Mouse (Mus musculus): Measurements from ENCODE around the gene Gapdh. TPM values are rescaled to one million over a fixed set of nuclear protein-coding genes. Genes with fewer than 3 reads are reported as not detected.

Gene Gapdh
- total and polyA plus RNA-seq, 3 experiments = 3,109 to 30,061 (median 10,890) TPM

DNA sequence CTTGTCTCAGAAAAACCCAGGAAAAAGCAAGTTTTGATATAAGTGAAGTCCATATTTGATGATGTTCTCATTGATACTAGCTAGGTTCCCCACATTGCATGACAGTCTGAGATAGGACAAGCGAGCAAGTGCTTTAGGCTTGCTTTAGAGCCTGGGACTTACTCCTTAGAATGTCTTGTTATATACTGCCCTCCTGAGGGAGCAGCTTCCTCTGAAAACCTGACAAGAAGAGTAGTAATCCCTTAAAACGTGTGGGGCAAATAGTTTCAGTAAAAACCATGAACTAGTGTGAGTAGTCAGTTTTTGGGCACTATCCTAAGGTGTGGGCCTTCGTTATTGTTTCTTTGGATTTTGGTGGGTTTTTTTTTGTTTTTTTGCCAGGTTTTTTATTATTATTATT is 23.1 kb downstream of the Gapdh start:
- peaks cover 91% of the 10 kb centered on the region for H3K36me3 ChIP-seq (replicated peaks)
- TF ChIP-seq POLR2AphosphoS5 (IDR thresholded peaks at IDR 0.05; ENCODE audit: insufficient replicate concordance, low read depth, low read length) (no peak), CTCF (IDR thresholded peaks at IDR 0.05; ENCODE audit: low read depth, low read length) (no peak), TAL1 (conservative IDR thresholded peaks at IDR 0.05; ENCODE audit: low read depth, low read length) (no peak), GATA1 (IDR thresholded peaks at IDR 0.05; ENCODE audit: borderline replicate concordance, low read length) (no peak), GATA2 (IDR thresholded peaks at IDR 0.05; ENCODE audit: borderline replicate concordance, low read depth, low read length) (no peak)

DNA sequence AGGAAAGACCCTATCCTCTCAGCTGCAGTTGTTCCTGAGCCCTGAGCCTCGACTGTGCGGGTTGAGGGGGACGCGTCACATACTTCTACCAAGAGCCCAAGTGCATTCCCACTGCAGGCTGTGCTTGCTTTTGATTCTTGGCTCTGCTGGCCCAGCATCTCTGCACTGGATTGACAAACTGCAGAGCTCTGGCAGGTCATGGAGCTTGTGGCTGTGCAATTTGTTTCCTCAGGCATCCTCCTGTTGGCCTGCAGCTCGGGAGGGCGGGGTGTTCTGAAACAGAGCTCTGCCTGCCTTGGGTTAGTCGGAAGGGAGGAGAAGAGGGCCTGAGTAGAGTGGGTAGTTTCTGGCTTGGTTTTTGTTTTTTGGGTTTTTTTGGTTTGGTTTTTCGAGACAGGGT is 23.8 kb downstream of the Gapdh start:
- H3K9me3 ChIP-seq (replicated peaks) = no peaks in the 10 kb centered on the region
- H3K4me3 ChIP-seq (ENCODE audit: low read depth, low read length) = no peak overlapping the region
- H3K4me1 ChIP-seq (ENCODE audit: insufficient read depth, low read depth, low read length) = peaks cover 88% of the 10 kb centered on the region
- DNase-seq (ENCODE audit: low spot score) = no peak
- no peak for ATAC-seq (ENCODE audit: extremely low read depth, insufficient number of reproducible peaks, low FRiP score, poor library complexity, severe bottlenecking)
- H3K36me3 ChIP-seq (replicated peaks) = peaks cover 91% of the 10 kb centered on the region
- no peaks in the 10 kb centered on the region for H3K27me3 ChIP-seq (ENCODE audit: insufficient read depth, low read length)
- TF ChIP-seq GATA1 (IDR thresholded peaks at IDR 0.05; ENCODE audit: borderline replicate concordance, low read length) (no peak), GATA2 (IDR thresholded peaks at IDR 0.05; ENCODE audit: borderline replicate concordance, low read depth, low read length) (no peak), POLR2AphosphoS5 (IDR thresholded peaks at IDR 0.05; ENCODE audit: insufficient replicate concordance, low read depth, low read length) (no peak)

More for the DNA sequence above, 23.1 kb downstream of the Gapdh start:
- ATAC-seq (ENCODE audit: extremely low read depth, insufficient number of reproducible peaks, low FRiP score, poor library complexity, severe bottlenecking) (no peak), DNase-seq (ENCODE audit: low spot score) (no peak)
- no peaks in the 10 kb centered on the region for H3K27me3 ChIP-seq (ENCODE audit: insufficient read depth, low read length)
- no peaks in the 10 kb centered on the region for H3K9me3 ChIP-seq (replicated peaks)
- peaks cover 89% of the 10 kb centered on the region for H3K4me1 ChIP-seq (ENCODE audit: insufficient read depth, low read depth, low read length)
- no peak overlapping the region for H3K4me3 ChIP-seq (ENCODE audit: low read depth, low read length)

DNA sequence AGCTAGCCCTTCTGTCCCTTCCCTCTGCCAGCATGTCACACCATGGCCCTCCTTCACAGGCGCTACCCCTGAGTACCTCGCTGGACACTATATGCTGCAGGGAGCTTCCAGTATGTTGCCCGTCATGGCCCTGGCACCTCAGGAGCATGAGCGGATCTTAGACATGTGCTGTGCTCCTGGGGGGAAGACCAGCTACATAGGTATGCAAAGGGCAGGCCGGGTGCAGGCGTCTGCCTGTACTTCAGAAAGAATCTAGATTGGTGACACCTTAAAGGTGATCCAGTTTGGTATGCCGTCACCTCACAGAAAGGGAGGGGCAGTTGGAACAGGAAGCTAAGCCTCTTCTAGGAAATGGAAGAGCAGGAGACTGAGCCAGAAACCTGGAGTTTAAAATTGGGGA is 26.5 kb downstream of the Gapdh start:
- no peak for ATAC-seq (ENCODE audit: extremely low read depth, insufficient number of reproducible peaks, low FRiP score, poor library complexity, severe bottlenecking)

DNA sequence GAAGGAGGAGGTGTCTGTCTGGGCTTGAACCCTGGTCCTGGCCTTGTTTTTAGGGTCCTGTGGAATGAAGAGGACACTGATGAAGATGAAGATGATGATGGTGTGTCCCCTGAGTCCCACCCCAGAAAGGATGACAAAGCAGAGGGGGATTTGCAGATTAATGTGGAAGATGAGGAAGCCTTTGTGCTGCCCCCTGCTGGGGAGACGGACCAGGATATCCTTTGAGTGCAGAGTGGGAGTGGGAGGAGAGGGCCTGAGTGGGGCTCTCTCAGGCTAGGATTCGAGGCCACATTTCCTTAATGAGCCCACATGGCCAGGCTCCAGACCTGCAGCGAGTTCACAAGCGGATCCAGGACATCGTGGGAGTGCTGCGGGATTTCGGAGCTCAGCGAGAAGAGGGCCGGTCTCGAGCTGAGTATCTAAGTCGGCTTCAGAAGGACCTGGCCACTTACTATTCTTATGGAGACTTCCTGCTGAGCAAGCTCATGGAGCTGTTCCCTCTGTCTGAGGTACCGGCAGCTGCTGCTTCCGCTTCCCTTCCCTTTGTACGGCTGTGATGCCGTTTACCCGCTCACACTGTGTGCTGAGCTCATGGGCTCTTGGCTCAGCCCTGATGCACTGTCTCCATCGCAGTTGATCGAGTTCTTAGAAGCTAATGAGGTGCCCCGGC is 29.1 kb downstream of the Gapdh start:
- TF ChIP-seq POLR2AphosphoS5 (IDR thresholded peaks at IDR 0.05; ENCODE audit: insufficient replicate concordance, low read depth, low read length) = no peak
- no peak for TF ChIP-seq GATA1 (IDR thresholded peaks at IDR 0.05; ENCODE audit: borderline replicate concordance, low read length)
- TF ChIP-seq TAL1 (conservative IDR thresholded peaks at IDR 0.05; ENCODE audit: low read depth, low read length) = no peak
- no peak for TF ChIP-seq GATA2 (IDR thresholded peaks at IDR 0.05; ENCODE audit: borderline replicate concordance, low read depth, low read length)
- no peak for TF ChIP-seq CTCF (IDR thresholded peaks at IDR 0.05; ENCODE audit: low read depth, low read length)
- Histone ChIP-seq H3K4me3 (ENCODE audit: low read depth, low read length) (peak overlapping the region; percentile 2; the same call in 1 of the 2 replicates), H3K27me3 (ENCODE audit: insufficient read depth, low read length) (no peaks in the 10 kb centered on the region), H3K4me1 (ENCODE audit: insufficient read depth, low read depth, low read length) (peaks cover 82% of the 10 kb centered on the region), H3K9me3 (replicated peaks) (no peaks in the 10 kb centered on the region), H3K36me3 (replicated peaks) (peaks cover 94% of the 10 kb centered on the region)
- DNase-seq (ENCODE audit: low spot score) (no peak), ATAC-seq (ENCODE audit: extremely low read depth, insufficient number of reproducible peaks, low FRiP score, poor library complexity, severe bottlenecking) (no peak)

More for the DNA sequence above, 26.5 kb downstream of the Gapdh start:
- Histone ChIP-seq H3K27me3 (ENCODE audit: insufficient read depth, low read length) (no peaks in the 10 kb centered on the region), H3K9me3 (replicated peaks) (no peaks in the 10 kb centered on the region), H3K36me3 (replicated peaks) (peaks cover 99% of the 10 kb centered on the region), H3K4me3 (ENCODE audit: low read depth, low read length) (no peak overlapping the region), H3K4me1 (ENCODE audit: insufficient read depth, low read depth, low read length) (peaks cover 85% of the 10 kb centered on the region)
- 0 out of 2 replicates have a peak, but pooled peaks have one; percentile 27 for TF ChIP-seq POLR2AphosphoS5 (IDR thresholded peaks at IDR 0.05; ENCODE audit: insufficient replicate concordance, low read depth, low read length)
- TF ChIP-seq GATA2 (IDR thresholded peaks at IDR 0.05; ENCODE audit: borderline replicate concordance, low read depth, low read length) = no peak
- DNase-seq (ENCODE audit: low spot score) = no peak

DNA sequence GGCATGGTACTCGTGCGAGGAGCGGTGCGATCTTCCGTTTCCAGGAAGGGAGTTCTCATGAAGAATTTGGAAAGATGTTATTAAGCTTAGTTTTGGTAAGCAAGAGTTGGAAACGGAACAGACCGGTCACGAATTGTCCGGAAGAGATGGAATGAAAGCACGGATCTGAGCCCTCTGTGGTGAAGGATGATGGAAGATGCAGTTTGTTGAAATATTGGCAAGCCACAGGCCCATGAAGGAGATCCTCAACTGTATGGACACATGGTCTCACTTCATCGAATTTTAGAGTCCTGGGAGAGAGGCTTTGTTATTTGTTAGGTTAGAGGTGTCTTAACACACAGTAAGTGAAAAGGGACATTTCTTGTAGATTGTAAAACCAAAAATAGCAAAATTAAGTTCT is 33.8 kb downstream of the Gapdh start:
- no peak for DNase-seq (ENCODE audit: low spot score)

DNA sequence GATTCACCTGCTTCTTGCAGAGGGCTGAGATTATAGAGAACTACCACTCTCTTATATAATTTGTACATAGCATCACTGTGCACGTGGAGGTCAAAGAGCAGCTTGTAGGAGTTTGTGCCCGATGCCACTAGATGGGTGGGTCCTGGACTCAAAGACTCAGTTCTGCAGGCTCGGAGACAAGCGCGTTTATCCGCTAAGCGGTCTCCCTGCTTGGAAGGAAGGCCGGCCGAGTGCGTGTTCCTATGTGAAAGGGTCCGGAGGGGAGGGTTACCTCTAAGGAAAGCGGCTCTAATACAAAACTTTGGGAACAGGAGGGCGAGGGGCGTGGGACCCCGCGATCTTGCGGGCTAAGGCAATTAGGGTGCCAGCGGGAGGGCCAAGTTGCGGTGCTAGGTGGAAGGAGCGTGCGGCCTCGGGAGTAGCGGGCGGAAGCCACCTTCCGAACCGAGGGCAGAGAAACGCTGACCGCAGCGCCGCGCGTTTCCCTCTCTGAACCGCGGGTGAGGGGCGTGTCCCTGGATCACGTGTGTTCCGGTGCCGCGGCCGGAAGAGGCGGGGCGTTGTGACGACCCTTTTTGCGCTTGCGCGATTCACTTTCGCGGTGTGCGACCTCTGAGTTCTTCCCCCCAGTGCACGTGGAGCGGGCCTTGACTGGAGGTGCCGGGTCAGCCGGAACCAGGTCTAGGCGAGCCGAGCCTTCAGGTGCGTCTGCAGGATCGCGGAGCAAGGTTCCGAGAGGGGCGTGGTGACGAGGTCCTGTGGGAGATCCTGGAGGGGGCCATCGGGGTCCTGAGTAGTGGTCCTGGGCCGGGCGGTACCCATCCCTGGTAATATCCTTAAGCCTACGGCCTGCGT is 34.7 kb downstream of the Gapdh start, which contains the start of gene Nop2:
Nop2 (plus strand) TSS at position 608 of the 855 bp plus-strand sequence.
- H3K27me3 ChIP-seq (ENCODE audit: insufficient read depth, low read length) = no peaks in the 10 kb centered on the region
- peak; percentile 81 for ATAC-seq (ENCODE audit: extremely low read depth, insufficient number of reproducible peaks, low FRiP score, poor library complexity, severe bottlenecking)
- H3K36me3 ChIP-seq (replicated peaks) = peaks cover 79% of the 10 kb centered on the region
- H3K4me1 ChIP-seq (ENCODE audit: insufficient read depth, low read depth, low read length) = peaks cover 52% of the 10 kb centered on the region
- DNase-seq (ENCODE audit: low spot score) = peak; percentile 85
- no peaks in the 10 kb centered on the region for H3K9me3 ChIP-seq (replicated peaks)
- peak within 1 kb of the TSS; percentile 85 for H3K4me3 ChIP-seq (ENCODE audit: low read depth, low read length)
- TF ChIP-seq POLR2AphosphoS5 (IDR thresholded peaks at IDR 0.05; ENCODE audit: insufficient replicate concordance, low read depth, low read length) (peak; percentile 63), TAL1 (conservative IDR thresholded peaks at IDR 0.05; ENCODE audit: low read depth, low read length) (no peak)

More for the DNA sequence above, 33.8 kb downstream of the Gapdh start:
- Histone ChIP-seq H3K27me3 (ENCODE audit: insufficient read depth, low read length) (no peaks in the 10 kb centered on the region), H3K36me3 (replicated peaks) (peaks cover 79% of the 10 kb centered on the region), H3K4me3 (ENCODE audit: low read depth, low read length) (peak overlapping the region; percentile 85), H3K9me3 (replicated peaks) (no peaks in the 10 kb centered on the region), H3K4me1 (ENCODE audit: insufficient read depth, low read depth, low read length) (peaks cover 59% of the 10 kb centered on the region)
- TF ChIP-seq GATA2 (IDR thresholded peaks at IDR 0.05; ENCODE audit: borderline replicate concordance, low read depth, low read length) (no peak), POLR2AphosphoS5 (IDR thresholded peaks at IDR 0.05; ENCODE audit: insufficient replicate concordance, low read depth, low read length) (no peak), TAL1 (conservative IDR thresholded peaks at IDR 0.05; ENCODE audit: low read depth, low read length) (no peak), GATA1 (IDR thresholded peaks at IDR 0.05; ENCODE audit: borderline replicate concordance, low read length) (no peak), CTCF (IDR thresholded peaks at IDR 0.05; ENCODE audit: low read depth, low read length) (no peak)
- no peak for ATAC-seq (ENCODE audit: extremely low read depth, insufficient number of reproducible peaks, low FRiP score, poor library complexity, severe bottlenecking)
